Mouse (Mus musculus) intestine, embryonic 16.5 days (tissue): ENCODE data around the gene Copb1. TPM values are rescaled to one million over a fixed set of nuclear protein-coding genes. Genes with fewer than 3 reads are reported as not detected.
A peak's percentile ranks its signal among the peaks of the same experiment; 100 is the strongest.

Experiments used
- ATAC-seq: fragments of 200-750 bp; cut with Nextera tagmentation; 2 replicates; pipeline ENCODE4 v1.8.0; 2017; ENCODE audit warnings: moderate TSS enrichment, moderate library complexity
- H3K27ac ChIP-seq: fragments of 300-500 bp; sonication (generic); 2 replicates; pipeline ENCODE4 v1.5.1; 2014; ENCODE audit warnings: mild to moderate bottlenecking, low read length
- H3K27me3 ChIP-seq: fragments of 300-500 bp; sonication (generic); replicated peaks from 2 replicates; pipeline ENCODE4 v1.6.1; 2014; ENCODE audit warnings: low read length, control low read depth, mixed read lengths; ENCODE audit not compliant: control insufficient read depth, insufficient read depth
- H3K36me3 ChIP-seq: fragments of 300-500 bp; sonication (generic); 2 replicates; pipeline ENCODE4 v1.6.1; 2014; ENCODE audit warnings: low read length, control low read depth; ENCODE audit not compliant: control insufficient read depth, insufficient read depth
- H3K4me1 ChIP-seq: fragments of 300-500 bp; sonication (generic); 2 replicates; pipeline ENCODE4 v1.6.1; 2014; ENCODE audit warnings: low read length, control low read depth, mixed read lengths; ENCODE audit not compliant: control insufficient read depth, insufficient read depth
- H3K4me2 ChIP-seq: fragments of 300-500 bp; sonication (generic); 2 replicates; pipeline ENCODE4 v1.6.1; 2014; ENCODE audit warnings: low read depth, low read length, control low read depth
- H3K4me3 ChIP-seq: fragments of 300-500 bp; sonication (generic); 2 replicates; pipeline ENCODE4 v1.5.1; 2014; ENCODE audit warnings: mild to moderate bottlenecking, low read length
- H3K9ac ChIP-seq: fragments of 300-500 bp; sonication (generic); 2 replicates; pipeline ENCODE4 v1.6.1; 2014; ENCODE audit warnings: low read depth, low read length
- H3K9me3 ChIP-seq: fragments of 300-500 bp; sonication (generic); 2 replicates; pipeline ENCODE4 v1.6.1; 2016; ENCODE audit warnings: low read length, control low read depth; ENCODE audit not compliant: control insufficient read depth
- WGBS: fragments of 180-500 bp; shearing (Covaris S2); extraction: QIAGEN DNeasy Blood & Tissue Kit; methylation state at CpG from one replicate; pipeline ENCODE4 v1.1.7; 2014; 5-methylcytosine and 5-hydroxymethylcytosine counted together
- polyA plus RNA-seq: library from polyadenylated mRNA; unstranded; fragments of >200 nt; fragmentation: Nextera tagmentation; extraction: Ambion mirVana; gene quantifications from 2 replicates; pipeline ENCODE4 v1.2.1, GENCODE M21; 2015

The Copb1 gene
- polyA plus RNA-seq, 1 experiment from 2014 or later = 123 TPM

GRCm38 (mm10) chr7:114232982-114233381, 21.5 kb downstream of the Copb1 start:
- Histone ChIP-seq H3K9ac (no peak overlapping the region), H3K36me3 (peaks cover 19% of the 10 kb centered on the region), H3K9me3 (no peaks in the 10 kb centered on the region), H3K27me3 (no peaks in the 10 kb centered on the region), H3K4me1 (no peaks in the 10 kb centered on the region), H3K27ac (no peak overlapping the region), H3K4me3 (no peak overlapping the region), H3K4me2 (no peak overlapping the region)
- WGBS = 90% methylated on average over 7 of the region's 7 CpGs
- no peak for ATAC-seq

- H3K27me3 ChIP-seq = no peaks in the 10 kb centered on the region
- no peak overlapping the region for H3K9ac ChIP-seq
- WGBS = 69% methylated on average over 3 of the region's 3 CpGs
- peak; percentile 69 for ATAC-seq
- H3K4me3 ChIP-seq = no peak overlapping the region
- H3K36me3 ChIP-seq = peaks cover 20% of the 10 kb centered on the region
- H3K27ac ChIP-seq = no peak overlapping the region
- no peaks in the 10 kb centered on the region for H3K9me3 ChIP-seq
- H3K4me2 ChIP-seq = no peak overlapping the region
- H3K4me1 ChIP-seq = no peaks in the 10 kb centered on the region
Measured at GRCm38 (mm10) chr7:114231857-114232256, 22.7 kb downstream of the Copb1 start.

- Histone ChIP-seq H3K4me2 (no peak overlapping the region), H3K27ac (no peak overlapping the region), H3K4me1 (no peaks in the 10 kb centered on the region), H3K36me3 (peaks cover 21% of the 10 kb centered on the region), H3K27me3 (no peaks in the 10 kb centered on the region), H3K9me3 (no peaks in the 10 kb centered on the region), H3K9ac (no peak overlapping the region), H3K4me3 (no peak overlapping the region)
- no peak for ATAC-seq
- WGBS = 100% methylated on average over 1 of the region's 1 CpGs
Measured at GRCm38 (mm10) chr7:114226521-114226920, 28.0 kb downstream of the Copb1 start.

GRCm38 (mm10) chr7:114220433-114220832, 34.1 kb downstream of the Copb1 start:
- 90% methylated on average over 4 of the region's 4 CpGs for WGBS
- Histone ChIP-seq H3K9ac (no peak overlapping the region), H3K36me3 (peaks cover under 1% of the 10 kb centered on the region; the same call in 1 of the 2 replicates), H3K27me3 (no peaks in the 10 kb centered on the region), H3K27ac (no peak overlapping the region), H3K4me1 (no peaks in the 10 kb centered on the region), H3K4me3 (no peak overlapping the region), H3K4me2 (no peak overlapping the region), H3K9me3 (no peaks in the 10 kb centered on the region)
- no peak for ATAC-seq

GRCm38 (mm10) chr7:114216908-114217307, 37.6 kb downstream of the Copb1 start:
- WGBS = 85% methylated on average over 2 of the region's 2 CpGs
- ATAC-seq = no peak
- Histone ChIP-seq H3K4me2 (no peak overlapping the region), H3K36me3 (peaks cover 3% of the 10 kb centered on the region; the same call in 1 of the 2 replicates), H3K27me3 (no peaks in the 10 kb centered on the region), H3K27ac (no peak overlapping the region), H3K9me3 (no peaks in the 10 kb centered on the region), H3K9ac (no peak overlapping the region), H3K4me3 (no peak overlapping the region), H3K4me1 (no peaks in the 10 kb centered on the region)

- Histone ChIP-seq H3K9ac (no peak overlapping the region), H3K4me3 (no peak overlapping the region), H3K4me1 (no peaks in the 10 kb centered on the region), H3K27ac (no peak overlapping the region), H3K9me3 (no peaks in the 10 kb centered on the region), H3K4me2 (no peak overlapping the region), H3K36me3 (peaks cover 3% of the 10 kb centered on the region; the same call in 1 of the 2 replicates), H3K27me3 (no peaks in the 10 kb centered on the region)
- ATAC-seq = no peak
- WGBS = 94% methylated on average over 1 of the region's 1 CpGs
Measured at GRCm38 (mm10) chr7:114214385-114214784, 40.1 kb downstream of the Copb1 start.

- H3K27me3 ChIP-seq = no peaks in the 10 kb centered on the region
- no peak overlapping the region for H3K27ac ChIP-seq
- WGBS = 57% methylated on average over 2 of the region's 2 CpGs
- H3K36me3 ChIP-seq = peaks cover 3% of the 10 kb centered on the region; the same call in 1 of the 2 replicates
- H3K9ac ChIP-seq = no peak overlapping the region
- ATAC-seq = no peak; the same call in 1 of the 2 replicates
- no peaks in the 10 kb centered on the region for H3K4me1 ChIP-seq
- H3K4me3 ChIP-seq = no peak overlapping the region
- no peak overlapping the region for H3K4me2 ChIP-seq
- H3K9me3 ChIP-seq = no peaks in the 10 kb centered on the region
Measured at GRCm38 (mm10) chr7:114213537-114213936, 41.0 kb downstream of the Copb1 start.

GRCm38 (mm10) chr7:114210618-114211017, 43.9 kb downstream of the Copb1 start:
- Histone ChIP-seq H3K9ac (no peak overlapping the region), H3K36me3 (peaks cover 3% of the 10 kb centered on the region; the same call in 1 of the 2 replicates), H3K27ac (no peak overlapping the region), H3K4me2 (no peak overlapping the region), H3K27me3 (no peaks in the 10 kb centered on the region), H3K4me1 (no peaks in the 10 kb centered on the region), H3K9me3 (no peaks in the 10 kb centered on the region), H3K4me3 (no peak overlapping the region)
- peak; percentile 56 for ATAC-seq
- WGBS = 64% methylated on average over 3 of the region's 3 CpGs

- WGBS = 97% methylated on average over 1 of the region's 1 CpGs
- Histone ChIP-seq H3K36me3 (peaks cover 3% of the 10 kb centered on the region; the same call in 1 of the 2 replicates), H3K9me3 (no peaks in the 10 kb centered on the region), H3K27me3 (no peaks in the 10 kb centered on the region), H3K9ac (no peak overlapping the region), H3K4me2 (no peak overlapping the region), H3K4me3 (no peak overlapping the region), H3K27ac (no peak overlapping the region), H3K4me1 (no peaks in the 10 kb centered on the region)
- no peak for ATAC-seq
Measured at GRCm38 (mm10) chr7:114209841-114210240, 44.7 kb downstream of the Copb1 start.
